ENCODE assay signal across 8 mouse cellular contexts in the genomic region with DNA sequence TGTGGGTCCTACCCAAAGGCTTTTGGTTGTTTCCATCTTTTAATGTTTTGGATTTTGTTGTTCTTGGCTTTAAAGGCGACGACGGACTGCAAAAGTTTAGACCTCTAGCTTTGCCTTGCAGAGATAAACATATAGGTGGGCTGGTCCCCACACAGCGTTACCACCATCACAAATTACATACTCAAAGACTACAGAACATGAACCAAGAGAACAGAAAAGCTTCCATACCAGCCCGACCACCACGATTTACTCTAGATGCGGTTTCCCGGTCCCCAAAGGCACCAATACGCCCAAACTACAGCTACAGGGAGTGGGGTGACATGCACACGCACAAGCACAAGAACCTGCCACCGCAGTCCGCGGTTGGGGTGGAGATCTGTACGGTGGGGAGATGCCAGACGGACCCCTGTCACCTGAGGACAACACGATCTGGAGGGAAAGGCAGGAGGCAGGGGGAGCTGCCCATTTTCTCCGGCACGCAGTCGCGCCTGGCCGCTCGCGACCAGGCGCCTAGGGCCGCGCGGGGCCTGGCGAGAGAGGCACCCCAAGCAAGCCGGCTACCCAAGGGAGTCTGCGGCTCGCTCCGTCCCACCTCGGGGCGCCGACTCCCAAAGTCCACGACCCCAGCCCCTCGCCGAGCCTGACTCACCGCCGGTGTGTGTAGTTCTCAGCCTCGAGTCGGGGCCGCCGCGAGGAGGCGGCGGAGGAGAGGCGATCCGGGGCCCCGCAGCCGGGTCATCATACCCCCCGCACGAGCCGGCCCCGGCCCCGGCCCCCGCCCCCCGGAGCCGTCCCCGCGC. TPM values are rescaled to one million over a fixed set of nuclear protein-coding genes. Genes with fewer than 3 reads are reported as not detected.
DNase-seq lines count a peak whose midpoint lies in the region; ATAC-seq and TF ChIP-seq lines count a peak whose summit lies in the region.

No protein-coding gene starts in this region.

- H3K36me3 ChIP-seq in heart, embryonic 15.5 days, result no peaks in the 10 kb centered on the region
- no peaks in the 10 kb centered on the region for H3K36me3 ChIP-seq in limb, embryonic 14.5 days (ENCODE audit: control insufficient read depth, insufficient read depth, low read length)

- H3K4me3 ChIP-seq in heart, embryonic 15.5 days, result peak overlapping the region; percentile 95
- H3K4me3 ChIP-seq in limb, embryonic 14.5 days (replicated peaks; ENCODE audit: low read length), result peak overlapping the region; percentile 88

- H3K27ac ChIP-seq in heart, embryonic 15.5 days, result peak overlapping the region; percentile 93
- H3K27ac ChIP-seq in limb, embryonic 14.5 days (replicated peaks; ENCODE audit: low read depth, low read length), result peak overlapping the region; percentile 76

- H3K4me2 ChIP-seq in heart, embryonic 15.5 days, result peak overlapping the region; percentile 73
- H3K4me2 ChIP-seq in limb, embryonic 14.5 days (replicated peaks; ENCODE audit: low read depth, low read length, severe bottlenecking), result peak overlapping the region; percentile 58

- peaks cover 29% of the 10 kb centered on the region for H3K4me1 ChIP-seq in heart, embryonic 15.5 days (replicated peaks)
- H3K4me1 ChIP-seq in limb, embryonic 14.5 days (ENCODE audit: control insufficient read depth, insufficient read depth, low read length), result peaks cover 11% of the 10 kb centered on the region

- no peaks in the 10 kb centered on the region for H3K27me3 ChIP-seq in heart, embryonic 15.5 days
- no peaks in the 10 kb centered on the region for H3K27me3 ChIP-seq in limb, embryonic 14.5 days (ENCODE audit: control insufficient read depth, insufficient read depth, low read length)

- peak overlapping the region; percentile 98 for H3K9ac ChIP-seq in heart, embryonic 15.5 days
- peak overlapping the region; percentile 93 for H3K9ac ChIP-seq in limb, embryonic 14.5 days (ENCODE audit: low read depth, low read length, severe bottlenecking)

- ATAC-seq in heart, embryonic 15.5 days (replicated peaks; ENCODE audit: insufficient number of reproducible peaks, insufficient read depth, low FRiP score, low read depth), result peak; percentile 70
- ATAC-seq in limb, embryonic 14.5 days (ENCODE audit: low FRiP score, low read depth), result peak; percentile 82

- WGBS in heart, embryonic 15.5 days, result under 1% methylated on average over 54 of the region's 61 CpGs
- WGBS in limb, embryonic 14.5 days, result 0% methylated on average over 36 of the region's 61 CpGs

- no peaks in the 10 kb centered on the region for H3K9me3 ChIP-seq in heart, embryonic 15.5 days (replicated peaks)
- no peaks in the 10 kb centered on the region for H3K9me3 ChIP-seq in limb, embryonic 14.5 days (ENCODE audit: control insufficient read depth, low read length)

- no peak for TF ChIP-seq POLR2A in limb, embryonic 14.5 days (IDR thresholded peaks at IDR 0.05; ENCODE audit: borderline replicate concordance, extremely low read depth, insufficient read depth, insufficient read length)

- DNase-seq in lung, adult 18-20 months, result peak; percentile 27 to 34
- no peak for DNase-seq in lung, postnatal 4 days
- DNase-seq in MN1 (ENCODE audit: low spot score), result peak; percentile 51
- DNase-seq in embryo, embryonic 10.5 days (ENCODE audit: low spot score), result peak; percentile 49
- no peak for DNase-seq in limb, embryonic 14.5 days (ENCODE audit: low spot score)
- peak; percentile 67 for DNase-seq in naive thymus-derived CD4-positive, alpha-beta T cell, adult 2 months (ENCODE audit: low read depth)
- DNase-seq in urinary bladder, postnatal 36 days (ENCODE audit: low spot score in 2 of 2), result peak; percentile 30 to 38

RNA-seq across cellular contexts. Expression of gene Hipk1, which starts 0.8 kb away (rescaled TPM):
- polyA plus RNA-seq in heart, embryonic 15.5 days (2015; fragmentation: Nextera tagmentation; extraction: Ambion mirVana), result 8.9 and 10.6 TPM in 2 replicates
- polyA plus RNA-seq in limb, embryonic 14.5 days (2012; rRNA removed), result 27.3 and 31.8 TPM in 2 replicates
- 16.6 and 17.1 TPM in 2 replicates for polyA plus RNA-seq in limb, embryonic 14.5 days (2014; fragmentation: Nextera tagmentation; extraction: Ambion mirVana)

RNA-seq across cellular contexts. Expression of gene Dclre1b, which starts 18.7 kb away (rescaled TPM):
- 14.4 and 20.5 TPM in 2 replicates for polyA plus RNA-seq in heart, embryonic 15.5 days (2015; fragmentation: Nextera tagmentation; extraction: Ambion mirVana)
- 11.4 and 15.9 TPM in 2 replicates for polyA plus RNA-seq in limb, embryonic 14.5 days (2012; rRNA removed)
- 29.5 and 32.2 TPM in 2 replicates for polyA plus RNA-seq in limb, embryonic 14.5 days (2014; fragmentation: Nextera tagmentation; extraction: Ambion mirVana)

RNA-seq across cellular contexts. Expression of gene Ap4b1, which starts 18.8 kb away (rescaled TPM):
- polyA plus RNA-seq in heart, embryonic 15.5 days (2015; fragmentation: Nextera tagmentation; extraction: Ambion mirVana), result 13.6 and 19.0 TPM in 2 replicates
- 24.6 and 27.0 TPM in 2 replicates for polyA plus RNA-seq in limb, embryonic 14.5 days (2012; rRNA removed)
- polyA plus RNA-seq in limb, embryonic 14.5 days (2014; fragmentation: Nextera tagmentation; extraction: Ambion mirVana), result 22.9 and 23.4 TPM in 2 replicates

RNA-seq across cellular contexts. Expression of gene Gm43064, which starts 18.8 kb away (rescaled TPM):
- polyA plus RNA-seq in heart, embryonic 15.5 days (2015; fragmentation: Nextera tagmentation; extraction: Ambion mirVana), result 0.23 TPM in 1 of 2 replicates, not detected in the other
- 0.39 and 0.73 TPM in 2 replicates for polyA plus RNA-seq in limb, embryonic 14.5 days (2012; rRNA removed)
- not detected in 2 replicates for polyA plus RNA-seq in limb, embryonic 14.5 days (2014; fragmentation: Nextera tagmentation; extraction: Ambion mirVana)

RNA-seq across cellular contexts. Expression of gene Bcl2l15, which starts 41.9 kb away (rescaled TPM):
- 0.26 and 0.46 TPM in 2 replicates for polyA plus RNA-seq in heart, embryonic 15.5 days (2015; fragmentation: Nextera tagmentation; extraction: Ambion mirVana)
- polyA plus RNA-seq in limb, embryonic 14.5 days (2012; rRNA removed), result 0.68 and 1.1 TPM in 2 replicates
- polyA plus RNA-seq in limb, embryonic 14.5 days (2014; fragmentation: Nextera tagmentation; extraction: Ambion mirVana), result 0.68 and 0.84 TPM in 2 replicates

Comparison
In these comparisons a context has a peak if more than half of its experiments do, and no peak if none do; other contexts are left out.
1. DNase-seq: peak in lung, adult 18-20 months (2 of 2), MN1 (single experiment), embryo, embryonic 10.5 days (single experiment), naive thymus-derived CD4-positive, alpha-beta T cell, adult 2 months (single experiment) and urinary bladder, postnatal 36 days (2 of 2); none in lung, postnatal 4 days (0 of 2) and limb, embryonic 14.5 days (single experiment).